Mouse (Mus musculus): ENCODE data around the gene Il23a. TPM values are rescaled to one million over a fixed set of nuclear protein-coding genes. Genes with fewer than 3 reads are reported as not detected.

Il23a gene
- total RNA-seq, 1 experiment = 4.1 TPM

- DNase-seq (ENCODE audit: low read depth, low spot score) = no peak
- TF ChIP-seq CHD2 (IDR thresholded peaks at IDR 0.05; ENCODE audit: low read depth, low read length) (no peak), ZC3H11A (IDR thresholded peaks at IDR 0.05; ENCODE audit: borderline replicate concordance, low read depth, low read length) (no peak), MAFK (IDR thresholded peaks at IDR 0.05; ENCODE audit: insufficient read depth, low read depth, low read length) (no peak), ZNF384 (IDR thresholded peaks at IDR 0.05; ENCODE audit: low read depth, low read length) (no peak), HCFC1 (IDR thresholded peaks at IDR 0.05; ENCODE audit: borderline replicate concordance, insufficient read depth, low read length) (no peak)
- in situ Hi-C loops (cut with MboI; ENCODE audit: low sequenced_read_pairs in 2 of 2, unreplicated experiment in 2 of 2) = no loop called here
- H3K36me3 ChIP-seq (ENCODE audit: control insufficient read depth, insufficient read depth, low read length, poor library complexity, severe bottlenecking) = peaks cover 28% of the 10 kb centered on the region
- peaks cover 3% of the 10 kb centered on the region in 2 experiments; a peak in 1 of 4 replicates for H3K4me1 ChIP-seq (ENCODE audit: control insufficient read depth in 2 of 2, insufficient read depth in 2 of 2, low read length in 2 of 2, poor library complexity in 1 of 2)
- no peaks in the 10 kb centered on the region for H3K9me3 ChIP-seq (ENCODE audit: control insufficient read depth, insufficient read depth, low read depth, low read length)
- peak overlapping the region; percentile 78 for H3K9ac ChIP-seq (ENCODE audit: insufficient read depth, low read depth, low read length, poor library complexity, severe bottlenecking)
- H3K4me3 ChIP-seq (ENCODE audit: insufficient read depth in 1 of 2, low read depth in 1 of 2, low read length in 2 of 2, poor library complexity in 1 of 2, severe bottlenecking in 1 of 2) = peak overlapping the region; percentile 38 to 82
- H3K27ac ChIP-seq (ENCODE audit: insufficient read depth, low read depth, low read length, poor library complexity, severe bottlenecking) = no peak overlapping the region; the same call in 1 of the 2 replicates
Measured at GRCm38 (mm10) chr10:128321641-128322040, 23.1 kb upstream of the Il23a start.

- no peaks in the 10 kb centered on the region for H3K9me3 ChIP-seq (ENCODE audit: control insufficient read depth, insufficient read depth, low read depth, low read length)
- peaks cover 52% of the 10 kb centered on the region for H3K36me3 ChIP-seq (ENCODE audit: control insufficient read depth, insufficient read depth, low read length, poor library complexity, severe bottlenecking)
- no peak for TF ChIP-seq ZC3H11A (IDR thresholded peaks at IDR 0.05; ENCODE audit: borderline replicate concordance, low read depth, low read length)
- no peak for TF ChIP-seq CHD2 (IDR thresholded peaks at IDR 0.05; ENCODE audit: low read depth, low read length)
- TF ChIP-seq HCFC1 (IDR thresholded peaks at IDR 0.05; ENCODE audit: borderline replicate concordance, insufficient read depth, low read length) = no peak
- peaks cover 3 to 4% of the 10 kb centered on the region in 2 experiments; a peak in 1 of 4 replicates for H3K4me1 ChIP-seq (ENCODE audit: control insufficient read depth in 2 of 2, insufficient read depth in 2 of 2, low read length in 2 of 2, poor library complexity in 1 of 2)
- H3K9ac ChIP-seq (ENCODE audit: insufficient read depth, low read depth, low read length, poor library complexity, severe bottlenecking) = no peak overlapping the region
- DNase-seq (ENCODE audit: low read depth, low spot score) = no peak
- H3K27ac ChIP-seq (ENCODE audit: insufficient read depth, low read depth, low read length, poor library complexity, severe bottlenecking) = no peak overlapping the region
- in situ Hi-C loops (cut with MboI; ENCODE audit: low sequenced_read_pairs in 2 of 2, unreplicated experiment in 2 of 2) = no loop called here
- H3K4me3 ChIP-seq (ENCODE audit: insufficient read depth in 1 of 2, low read depth in 1 of 2, low read length in 2 of 2, poor library complexity in 1 of 2, severe bottlenecking in 1 of 2) = no peak overlapping the region
Measured at GRCm38 (mm10) chr10:128315578-128315977, 17.0 kb upstream of the Il23a start.

GRCm38 (mm10) chr10:128310902-128311301 lies 12.3 kb upstream of the Il23a start:
- in situ Hi-C loops (cut with MboI; ENCODE audit: low sequenced_read_pairs in 2 of 2, unreplicated experiment in 2 of 2) = no loop called here
- H3K27ac ChIP-seq (ENCODE audit: insufficient read depth, low read depth, low read length, poor library complexity, severe bottlenecking) = no peak overlapping the region
- no peak for TF ChIP-seq HCFC1 (IDR thresholded peaks at IDR 0.05; ENCODE audit: borderline replicate concordance, insufficient read depth, low read length)
- TF ChIP-seq ZC3H11A (IDR thresholded peaks at IDR 0.05; ENCODE audit: borderline replicate concordance, low read depth, low read length) = no peak
- TF ChIP-seq CHD2 (IDR thresholded peaks at IDR 0.05; ENCODE audit: low read depth, low read length) = no peak
- no peak for TF ChIP-seq ZNF384 (IDR thresholded peaks at IDR 0.05; ENCODE audit: low read depth, low read length)
- no peak for TF ChIP-seq MAFK (IDR thresholded peaks at IDR 0.05; ENCODE audit: insufficient read depth, low read depth, low read length)
- H3K9me3 ChIP-seq (ENCODE audit: control insufficient read depth, insufficient read depth, low read depth, low read length) = no peaks in the 10 kb centered on the region
- H3K4me3 ChIP-seq (ENCODE audit: insufficient read depth in 1 of 2, low read depth in 1 of 2, low read length in 2 of 2, poor library complexity in 1 of 2, severe bottlenecking in 1 of 2) = no peak overlapping the region
- H3K36me3 ChIP-seq (ENCODE audit: control insufficient read depth, insufficient read depth, low read length, poor library complexity, severe bottlenecking) = peaks cover 45% of the 10 kb centered on the region
- H3K4me1 ChIP-seq (ENCODE audit: control insufficient read depth in 2 of 2, insufficient read depth in 2 of 2, low read length in 2 of 2, poor library complexity in 1 of 2) = peaks cover 3 to 4% of the 10 kb centered on the region in 2 experiments; a peak in 1 of 4 replicates
- DNase-seq (ENCODE audit: low read depth, low spot score) = no peak
- H3K9ac ChIP-seq (ENCODE audit: insufficient read depth, low read depth, low read length, poor library complexity, severe bottlenecking) = no peak overlapping the region

GRCm38 (mm10) chr10:128310177-128310576 lies 11.6 kb upstream of the Il23a start:
- Histone ChIP-seq H3K36me3 (ENCODE audit: control insufficient read depth, insufficient read depth, low read length, poor library complexity, severe bottlenecking) (peaks cover 39% of the 10 kb centered on the region), H3K9ac (ENCODE audit: insufficient read depth, low read depth, low read length, poor library complexity, severe bottlenecking) (no peak overlapping the region), H3K9me3 (ENCODE audit: control insufficient read depth, insufficient read depth, low read depth, low read length) (no peaks in the 10 kb centered on the region), H3K4me1 (ENCODE audit: control insufficient read depth in 2 of 2, insufficient read depth in 2 of 2, low read length in 2 of 2, poor library complexity in 1 of 2) (peaks cover 3 to 4% of the 10 kb centered on the region in 2 experiments; a peak in 1 of 4 replicates), H3K27ac (ENCODE audit: insufficient read depth, low read depth, low read length, poor library complexity, severe bottlenecking) (no peak overlapping the region), H3K4me3 (ENCODE audit: insufficient read depth in 1 of 2, low read depth in 1 of 2, low read length in 2 of 2, poor library complexity in 1 of 2, severe bottlenecking in 1 of 2) (no peak overlapping the region)
- no peak for DNase-seq (ENCODE audit: low read depth, low spot score)
- TF ChIP-seq ZC3H11A (IDR thresholded peaks at IDR 0.05; ENCODE audit: borderline replicate concordance, low read depth, low read length) (no peak), CHD2 (IDR thresholded peaks at IDR 0.05; ENCODE audit: low read depth, low read length) (no peak), ZNF384 (IDR thresholded peaks at IDR 0.05; ENCODE audit: low read depth, low read length) (no peak), HCFC1 (IDR thresholded peaks at IDR 0.05; ENCODE audit: borderline replicate concordance, insufficient read depth, low read length) (no peak), MAFK (IDR thresholded peaks at IDR 0.05; ENCODE audit: insufficient read depth, low read depth, low read length) (no peak)
- in situ Hi-C loops (cut with MboI; ENCODE audit: low sequenced_read_pairs in 2 of 2, unreplicated experiment in 2 of 2) = no loop called here

GRCm38 (mm10) chr10:128309654-128310053 lies 11.1 kb upstream of the Il23a start:
- Histone ChIP-seq H3K36me3 (ENCODE audit: control insufficient read depth, insufficient read depth, low read length, poor library complexity, severe bottlenecking) (peaks cover 34% of the 10 kb centered on the region), H3K4me1 (ENCODE audit: control insufficient read depth in 2 of 2, insufficient read depth in 2 of 2, low read length in 2 of 2, poor library complexity in 1 of 2) (peaks cover 3 to 4% of the 10 kb centered on the region in 2 experiments; a peak in 1 of 4 replicates), H3K27ac (ENCODE audit: insufficient read depth, low read depth, low read length, poor library complexity, severe bottlenecking) (no peak overlapping the region), H3K9ac (ENCODE audit: insufficient read depth, low read depth, low read length, poor library complexity, severe bottlenecking) (no peak overlapping the region), H3K9me3 (ENCODE audit: control insufficient read depth, insufficient read depth, low read depth, low read length) (no peaks in the 10 kb centered on the region), H3K4me3 (ENCODE audit: insufficient read depth in 1 of 2, low read depth in 1 of 2, low read length in 2 of 2, poor library complexity in 1 of 2, severe bottlenecking in 1 of 2) (no peak overlapping the region)
- in situ Hi-C loops (cut with MboI; ENCODE audit: low sequenced_read_pairs in 2 of 2, unreplicated experiment in 2 of 2) = no loop called here
- TF ChIP-seq MAFK (IDR thresholded peaks at IDR 0.05; ENCODE audit: insufficient read depth, low read depth, low read length) = no peak
- TF ChIP-seq ZNF384 (IDR thresholded peaks at IDR 0.05; ENCODE audit: low read depth, low read length) = no peak
- TF ChIP-seq HCFC1 (IDR thresholded peaks at IDR 0.05; ENCODE audit: borderline replicate concordance, insufficient read depth, low read length) = no peak
- TF ChIP-seq CHD2 (IDR thresholded peaks at IDR 0.05; ENCODE audit: low read depth, low read length) = no peak
- TF ChIP-seq ZC3H11A (IDR thresholded peaks at IDR 0.05; ENCODE audit: borderline replicate concordance, low read depth, low read length) = no peak
- DNase-seq (ENCODE audit: low read depth, low spot score) = no peak
